Mouse (Mus musculus) limb, embryonic 15.5 days (tissue): ENCODE data around the gene Mme. TPM values are rescaled to one million over a fixed set of nuclear protein-coding genes. Genes with fewer than 3 reads are reported as not detected.
A peak's percentile ranks its signal among the peaks of the same experiment; 100 is the strongest.

Source experiments
- ATAC-seq: fragments of 200-750 bp; cut with Nextera tagmentation; 2 replicates; pipeline ENCODE4 v1.8.0; 2017; ENCODE audit warnings: low read depth, moderate TSS enrichment; ENCODE audit not compliant: insufficient number of reproducible peaks, low FRiP score, low TSS enrichment
- H3K27ac ChIP-seq: fragments of 300-500 bp; sonication (generic); 2 replicates; pipeline ENCODE4 v1.5.1; 2015; ENCODE audit warnings: moderate library complexity, mild to moderate bottlenecking, inconsistent platforms
- H3K27me3 ChIP-seq: fragments of 300-500 bp; sonication (generic); 2 replicates; pipeline ENCODE4 v1.6.1; 2015; ENCODE audit warnings: inconsistent platforms
- H3K36me3 ChIP-seq: fragments of 300-500 bp; sonication (generic); 2 replicates; pipeline ENCODE4 v1.6.1; 2015; ENCODE audit warnings: inconsistent platforms
- H3K4me1 ChIP-seq: fragments of 300-500 bp; sonication (generic); 2 replicates; pipeline ENCODE4 v1.6.1; 2015; ENCODE audit warnings: inconsistent platforms
- H3K4me2 ChIP-seq: fragments of 300-500 bp; sonication (generic); 2 replicates; pipeline ENCODE4 v1.6.1; 2015; ENCODE audit warnings: mild to moderate bottlenecking, inconsistent platforms
- H3K4me3 ChIP-seq: fragments of 300-500 bp; sonication (generic); 2 replicates; pipeline ENCODE4 v1.5.1; 2015; ENCODE audit warnings: mild to moderate bottlenecking, inconsistent platforms
- H3K9ac ChIP-seq: fragments of 300-500 bp; sonication (generic); 2 replicates; pipeline ENCODE4 v1.6.1; 2015; ENCODE audit warnings: inconsistent platforms
- H3K9me3 ChIP-seq: fragments of 300-500 bp; sonication (generic); 2 replicates; pipeline ENCODE4 v1.6.1; 2016; ENCODE audit warnings: inconsistent platforms
- WGBS: fragments of 180-500 bp; shearing (Covaris S2); methylation state at CpG from one replicate; pipeline ENCODE4 v1.1.7; 2015; 5-methylcytosine and 5-hydroxymethylcytosine counted together
- polyA plus RNA-seq: library from polyadenylated mRNA; unstranded; fragments of >200 nt; fragmentation: Nextera tagmentation; extraction: Ambion mirVana; gene quantifications from 2 replicates; pipeline ENCODE4 v1.2.1, GENCODE M21; 2015

Mme gene
- polyA plus RNA-seq, 1 experiment from 2014 or later = 42.8 TPM

DNA sequence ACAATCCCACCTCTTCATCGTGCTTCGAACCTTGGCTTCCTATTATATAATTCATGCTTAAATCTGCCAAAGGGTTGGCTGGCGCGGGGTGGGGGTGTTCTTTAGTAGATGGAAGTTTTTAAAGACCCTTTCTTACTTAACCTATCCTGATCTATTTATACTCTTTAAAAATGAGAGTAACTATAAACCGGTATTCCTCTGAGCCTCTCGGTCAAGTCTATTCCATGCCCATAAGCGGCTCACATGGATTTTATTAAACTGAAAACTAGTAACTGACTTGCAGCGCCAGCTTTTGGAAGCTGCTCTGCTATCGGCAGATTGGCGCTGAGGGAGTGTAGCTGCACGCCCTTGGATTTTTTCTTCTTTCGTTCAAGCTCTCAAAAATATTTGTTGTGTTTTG is 55.1 kb downstream of the Mme start:
- Histone ChIP-seq H3K4me3 (peak overlapping the region; percentile 78), H3K27ac (peak overlapping the region; percentile 97), H3K27me3 (no peaks in the 10 kb centered on the region), H3K9ac (no peak overlapping the region), H3K4me2 (peak overlapping the region; percentile 94), H3K4me1 (no peaks in the 10 kb centered on the region), H3K36me3 (no peaks in the 10 kb centered on the region), H3K9me3 (no peaks in the 10 kb centered on the region)
- 5% methylated on average over 12 of the region's 12 CpGs for WGBS
- ATAC-seq = no peak; the same call in 1 of the 2 replicates

DNA sequence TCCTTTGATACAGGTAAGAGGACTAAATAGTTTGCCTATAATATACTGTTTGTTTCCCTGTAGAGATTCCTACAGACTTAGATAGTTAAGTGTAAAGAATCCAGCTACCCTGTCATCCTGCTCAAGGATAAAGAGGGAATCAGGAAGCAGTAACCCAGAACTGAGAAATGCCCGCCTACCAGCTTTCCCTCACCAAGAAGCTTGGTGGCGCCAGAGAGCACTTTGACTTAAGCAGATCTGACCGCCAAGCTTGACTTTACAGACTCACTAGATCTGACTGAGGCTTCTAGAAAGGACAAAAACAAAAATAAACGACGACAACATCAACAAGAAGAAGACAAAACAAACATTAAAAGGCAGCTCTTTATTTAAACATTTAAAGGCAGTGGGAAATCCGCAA is 56.5 kb downstream of the Mme start:
- H3K9ac ChIP-seq = no peak overlapping the region
- no peaks in the 10 kb centered on the region for H3K36me3 ChIP-seq
- H3K4me1 ChIP-seq = no peaks in the 10 kb centered on the region
- H3K27ac ChIP-seq = no peak overlapping the region
- peak overlapping the region; percentile 27; the same call in 1 of the 2 replicates for H3K4me2 ChIP-seq
- peak overlapping the region; percentile 11 for H3K4me3 ChIP-seq
- ATAC-seq = no peak; the same call in 1 of the 2 replicates
- WGBS = 6% methylated on average over 6 of the region's 6 CpGs
- H3K9me3 ChIP-seq = no peaks in the 10 kb centered on the region
- no peaks in the 10 kb centered on the region for H3K27me3 ChIP-seq

DNA sequence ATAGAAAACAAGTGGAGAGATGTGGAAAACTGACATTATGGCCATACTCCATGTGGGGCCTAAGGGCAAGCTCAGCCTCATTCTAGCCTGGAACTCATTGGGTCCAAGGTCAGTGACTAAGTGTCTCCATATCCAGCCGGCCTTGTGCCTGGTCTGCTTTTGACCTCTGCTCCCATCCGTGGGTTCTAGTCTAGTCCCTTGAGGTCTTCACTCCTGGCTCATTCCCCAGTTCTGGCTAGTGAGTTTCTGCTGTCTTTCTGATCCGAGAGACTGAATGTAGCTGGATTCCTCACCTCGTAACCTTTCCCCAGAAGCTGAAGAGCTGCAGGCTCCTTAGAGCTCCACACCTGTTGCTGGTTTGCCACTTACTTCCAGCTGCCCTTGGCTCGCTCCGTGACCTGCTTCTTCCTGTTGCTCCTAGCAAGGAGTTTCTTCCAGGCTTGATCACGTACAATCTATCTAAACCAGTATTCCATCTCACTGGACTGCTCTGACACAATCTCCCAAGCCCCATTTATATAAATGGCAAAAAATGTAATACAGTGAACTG is 73.9 kb downstream of the Mme start:
- no peaks in the 10 kb centered on the region for H3K27me3 ChIP-seq
- no peak for ATAC-seq
- no peak overlapping the region for H3K4me3 ChIP-seq
- H3K36me3 ChIP-seq = no peaks in the 10 kb centered on the region
- no peaks in the 10 kb centered on the region for H3K4me1 ChIP-seq
- H3K27ac ChIP-seq = no peak overlapping the region
- WGBS = 63% methylated on average over 7 of the region's 7 CpGs
- H3K9ac ChIP-seq = no peak overlapping the region
- no peak overlapping the region for H3K4me2 ChIP-seq
- no peaks in the 10 kb centered on the region for H3K9me3 ChIP-seq

DNA sequence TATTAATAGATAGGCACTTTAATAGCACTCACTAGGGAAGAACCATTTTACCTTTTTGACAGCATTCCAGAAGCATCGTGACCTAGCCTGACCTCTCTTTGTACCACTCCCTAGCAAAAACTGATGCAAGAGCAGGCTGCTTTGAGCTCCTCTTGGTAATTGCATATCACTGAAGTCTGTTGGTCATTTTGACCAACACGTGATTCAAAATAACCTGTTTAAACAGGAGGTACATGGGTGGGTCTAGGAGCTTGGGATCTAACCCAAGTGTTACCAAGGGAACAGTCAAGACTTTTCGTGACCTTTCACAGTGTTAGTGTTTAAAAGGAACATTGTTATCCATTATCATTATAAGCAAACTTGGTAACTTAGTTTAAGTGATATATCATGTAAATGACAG is 76.2 kb downstream of the Mme start:
- WGBS = 73% methylated on average over 3 of the region's 3 CpGs
- H3K36me3 ChIP-seq = no peaks in the 10 kb centered on the region

DNA sequence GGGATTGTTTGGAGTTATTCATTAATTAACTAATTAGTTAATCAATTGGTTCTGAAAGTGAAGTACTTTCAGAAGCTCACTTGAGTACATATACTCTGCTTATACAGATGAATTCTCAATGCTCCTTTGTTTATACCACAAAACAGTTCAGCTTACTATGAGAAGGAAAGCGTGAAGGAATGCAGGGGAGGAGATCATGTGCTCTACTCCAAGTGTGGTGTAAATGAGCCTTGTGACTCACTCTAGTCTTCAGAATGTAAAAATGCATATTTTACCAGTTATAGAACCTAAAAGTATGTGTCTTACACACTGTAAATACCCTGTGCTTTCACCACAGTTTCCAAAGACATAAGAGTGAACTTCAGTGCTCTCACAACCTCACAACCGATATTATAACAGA is 84.3 kb downstream of the Mme start:
- no peak overlapping the region for H3K9ac ChIP-seq
- no peak overlapping the region for H3K27ac ChIP-seq
- no peaks in the 10 kb centered on the region for H3K4me1 ChIP-seq
- H3K4me2 ChIP-seq = no peak overlapping the region
- WGBS = 73% methylated on average over 2 of the region's 2 CpGs
- H3K4me3 ChIP-seq = no peak overlapping the region
- no peaks in the 10 kb centered on the region for H3K9me3 ChIP-seq
- no peaks in the 10 kb centered on the region for H3K36me3 ChIP-seq
- no peak for ATAC-seq
- no peaks in the 10 kb centered on the region for H3K27me3 ChIP-seq

More for the DNA sequence above, 76.2 kb downstream of the Mme start:
- Histone ChIP-seq H3K9ac (no peak overlapping the region), H3K9me3 (no peaks in the 10 kb centered on the region), H3K4me2 (no peak overlapping the region), H3K27ac (no peak overlapping the region), H3K4me3 (no peak overlapping the region), H3K27me3 (no peaks in the 10 kb centered on the region), H3K4me1 (no peaks in the 10 kb centered on the region)
- no peak for ATAC-seq

DNA sequence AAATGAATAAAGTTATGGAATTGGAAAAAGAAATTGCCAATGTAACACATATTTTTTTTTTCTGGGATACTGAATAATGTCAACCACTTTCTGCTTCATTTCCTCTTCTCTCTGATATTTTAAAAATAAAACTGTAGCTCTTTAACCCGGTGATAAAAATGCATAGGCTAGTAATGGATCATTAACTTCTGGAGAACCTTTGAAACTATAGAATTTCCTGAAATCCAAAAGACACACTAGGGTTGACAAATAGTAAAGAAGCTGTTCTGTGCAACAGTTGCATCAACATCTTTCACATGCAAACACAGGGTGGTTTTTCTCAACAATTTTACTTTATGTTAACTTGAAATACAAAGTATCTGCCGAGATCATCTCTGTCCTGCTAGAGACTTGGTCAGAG is 98.8 kb downstream of the Mme start:
- Histone ChIP-seq H3K9me3 (no peaks in the 10 kb centered on the region), H3K9ac (no peak overlapping the region), H3K27me3 (no peaks in the 10 kb centered on the region), H3K27ac (no peak overlapping the region), H3K4me3 (no peak overlapping the region), H3K36me3 (no peaks in the 10 kb centered on the region), H3K4me2 (no peak overlapping the region), H3K4me1 (peaks cover 3% of the 10 kb centered on the region; the same call in 1 of the 2 replicates)
- WGBS = 50% methylated on average over 2 of the region's 2 CpGs
- no peak for ATAC-seq

DNA sequence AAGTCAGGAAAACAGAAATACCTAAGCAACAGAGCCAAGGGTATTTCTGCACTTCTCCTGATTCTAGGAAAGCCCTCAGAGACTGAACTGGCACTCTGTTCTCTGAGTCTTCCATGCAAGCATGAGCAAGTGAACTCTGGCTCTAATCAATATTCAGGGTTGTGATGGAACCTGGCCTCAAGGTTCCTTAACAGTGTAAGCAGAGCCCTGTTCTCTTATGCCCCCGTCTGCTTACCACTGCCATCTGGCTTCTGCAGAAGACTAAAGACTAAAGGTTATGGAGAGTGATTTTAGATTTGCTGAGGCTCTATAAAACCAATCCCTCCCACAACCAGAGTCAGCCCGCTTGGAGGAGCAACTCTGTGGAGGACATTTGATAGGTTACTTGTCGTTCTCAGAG is 99.2 kb downstream of the Mme start:
- H3K4me1 ChIP-seq = peaks cover 4% of the 10 kb centered on the region; the same call in 1 of the 2 replicates
- H3K27me3 ChIP-seq = no peaks in the 10 kb centered on the region
- no peak for ATAC-seq
- no peak overlapping the region for H3K27ac ChIP-seq
- H3K9ac ChIP-seq = no peak overlapping the region
- WGBS = 54% methylated on average over 3 of the region's 3 CpGs
- H3K9me3 ChIP-seq = no peaks in the 10 kb centered on the region
- H3K4me3 ChIP-seq = no peak overlapping the region
- H3K4me2 ChIP-seq = no peak overlapping the region
- H3K36me3 ChIP-seq = no peaks in the 10 kb centered on the region

DNA sequence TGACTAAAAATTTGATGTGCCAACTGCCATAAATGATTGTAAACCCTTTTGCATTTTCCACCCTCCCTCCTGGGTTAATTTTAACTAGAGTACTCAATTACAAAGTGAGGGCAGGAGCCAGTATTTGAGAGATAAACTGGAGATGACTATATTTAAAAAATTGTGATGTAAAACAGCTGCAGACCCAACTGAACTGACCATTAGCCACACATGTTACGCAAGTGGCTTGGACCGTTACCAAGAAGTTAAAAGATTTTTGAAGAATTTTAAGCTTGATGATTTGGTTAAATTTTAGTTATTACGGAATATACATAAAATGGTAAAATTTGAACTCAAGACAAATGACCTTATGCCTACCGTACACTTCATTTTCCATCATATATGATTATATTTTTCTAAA is 100.1 kb downstream of the Mme start:
- no peaks in the 10 kb centered on the region for H3K9me3 ChIP-seq
- H3K9ac ChIP-seq = no peak overlapping the region
- no peak overlapping the region for H3K4me3 ChIP-seq
- no peaks in the 10 kb centered on the region for H3K27me3 ChIP-seq
- WGBS = 93% methylated on average over 4 of the region's 4 CpGs
- no peak overlapping the region for H3K27ac ChIP-seq
- H3K4me1 ChIP-seq = peaks cover 4% of the 10 kb centered on the region; the same call in 1 of the 2 replicates
- H3K4me2 ChIP-seq = no peak overlapping the region
- ATAC-seq = no peak
- H3K36me3 ChIP-seq = no peaks in the 10 kb centered on the region

DNA sequence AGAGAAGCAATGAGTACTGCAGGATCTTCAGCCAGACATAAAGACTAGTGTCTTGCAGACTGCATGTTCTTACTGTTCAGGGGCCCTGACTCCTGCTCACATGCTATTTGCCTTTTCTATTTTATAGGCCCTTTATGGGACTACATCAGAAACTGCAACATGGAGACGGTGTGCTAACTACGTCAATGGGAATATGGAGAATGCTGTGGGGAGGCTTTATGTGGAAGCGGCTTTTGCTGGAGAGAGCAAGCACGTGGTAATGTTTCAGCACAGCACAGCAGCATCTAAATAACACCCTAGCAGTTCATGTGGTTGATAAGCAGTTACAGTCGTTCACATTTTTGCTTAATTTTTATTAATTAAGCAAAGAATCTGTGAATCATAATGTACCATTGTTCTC is 103.7 kb downstream of the Mme start:
- H3K4me3 ChIP-seq = no peak overlapping the region
- 0 out of 2 replicates have a peak, but pooled peaks cover 7% of the 10 kb centered on the region for H3K36me3 ChIP-seq
- ATAC-seq = no peak
- no peaks in the 10 kb centered on the region for H3K9me3 ChIP-seq
- H3K27ac ChIP-seq = no peak overlapping the region
- no peak overlapping the region for H3K9ac ChIP-seq
- no peak overlapping the region for H3K4me2 ChIP-seq
- WGBS = 41% methylated on average over 5 of the region's 5 CpGs
- no peaks in the 10 kb centered on the region for H3K27me3 ChIP-seq
- H3K4me1 ChIP-seq = peaks cover 4% of the 10 kb centered on the region; the same call in 1 of the 2 replicates

DNA sequence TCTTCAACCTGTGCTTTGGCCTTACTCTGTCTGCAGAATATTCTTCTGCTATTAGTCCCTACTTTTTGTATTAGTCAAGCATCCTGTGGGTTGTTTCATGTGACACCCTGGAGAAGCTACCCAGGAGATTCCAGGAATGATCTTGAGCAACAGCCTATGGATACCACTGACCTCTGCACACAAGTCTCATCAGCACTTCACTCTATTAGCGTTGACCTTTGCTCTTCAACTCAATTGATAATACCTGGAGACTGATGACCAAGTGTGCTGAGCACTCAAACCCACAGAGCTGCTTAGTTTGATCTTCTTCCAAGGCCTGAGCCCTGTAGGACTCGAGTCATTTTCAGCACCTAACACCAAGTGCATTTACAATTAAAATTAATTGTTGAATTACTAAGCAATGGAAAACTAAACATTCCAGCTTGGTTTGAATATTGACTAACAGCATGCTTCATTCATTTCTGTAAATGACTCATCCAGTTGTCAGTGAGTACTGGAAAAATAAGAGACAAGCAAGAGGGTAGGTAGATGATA is 107.6 kb downstream of the Mme start:
- Histone ChIP-seq H3K4me3 (no peak overlapping the region), H3K9me3 (no peaks in the 10 kb centered on the region), H3K27me3 (no peaks in the 10 kb centered on the region), H3K4me1 (peaks cover 8% of the 10 kb centered on the region; the same call in 1 of the 2 replicates), H3K9ac (no peak overlapping the region), H3K4me2 (no peak overlapping the region), H3K36me3 (peaks cover 10% of the 10 kb centered on the region; the same call in 1 of the 2 replicates), H3K27ac (no peak overlapping the region)
- no peak for ATAC-seq
- 60% methylated on average over 2 of the region's 2 CpGs for WGBS

DNA sequence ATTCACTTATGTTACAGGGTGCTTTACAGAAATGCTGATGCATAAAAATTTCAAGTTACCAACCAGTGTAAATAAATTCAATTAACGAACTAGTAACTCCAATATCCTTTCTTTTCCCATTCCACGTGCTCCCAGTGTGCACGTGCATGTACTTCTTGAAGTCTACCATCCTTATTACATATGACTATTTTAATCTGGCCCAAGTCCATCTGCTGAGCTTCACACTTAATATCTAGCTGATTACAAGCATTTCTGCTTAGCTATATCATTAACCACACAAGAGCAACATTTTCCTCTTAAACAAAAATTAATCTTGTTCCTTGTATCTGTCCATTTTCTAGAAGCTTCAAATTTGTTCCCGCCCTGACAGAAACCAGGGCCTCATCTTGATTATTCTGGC is 108.9 kb downstream of the Mme start:
- 0 out of 2 replicates have a peak, but pooled peaks cover 4% of the 10 kb centered on the region for H3K4me1 ChIP-seq
- no peak overlapping the region for H3K27ac ChIP-seq
- H3K9me3 ChIP-seq = no peaks in the 10 kb centered on the region
- H3K27me3 ChIP-seq = no peaks in the 10 kb centered on the region
- H3K36me3 ChIP-seq = peaks cover 13% of the 10 kb centered on the region; the same call in 1 of the 2 replicates
- H3K4me2 ChIP-seq = no peak overlapping the region
- WGBS = 79% methylated on average over 4 of the region's 4 CpGs
- no peak overlapping the region for H3K9ac ChIP-seq
- no peak for ATAC-seq
- H3K4me3 ChIP-seq = no peak overlapping the region

DNA sequence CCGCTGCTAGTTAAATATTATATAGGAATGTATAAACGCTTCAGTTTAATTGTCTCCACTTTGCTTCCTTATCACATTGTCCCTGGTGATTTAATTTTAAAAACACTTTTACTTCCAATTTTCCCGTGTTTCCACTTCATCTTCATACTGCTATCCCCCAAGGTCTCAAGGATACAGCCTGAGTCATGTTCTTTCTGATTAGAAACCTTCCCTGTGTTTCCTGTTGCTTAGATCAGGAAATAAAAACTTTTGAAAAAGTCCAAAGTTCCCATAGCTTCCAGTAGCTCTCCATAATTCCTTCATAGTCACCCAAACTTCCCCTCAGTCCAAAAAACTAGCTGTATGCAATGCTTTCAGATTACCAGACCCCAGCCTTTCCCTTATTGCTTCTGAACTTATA is 109.4 kb downstream of the Mme start:
- H3K36me3 ChIP-seq = peaks cover 13% of the 10 kb centered on the region; the same call in 1 of the 2 replicates
- WGBS = 70% methylated on average over 3 of the region's 3 CpGs

More for the DNA sequence above, 109.4 kb downstream of the Mme start:
- no peak overlapping the region for H3K4me3 ChIP-seq
- H3K9me3 ChIP-seq = no peaks in the 10 kb centered on the region
- no peaks in the 10 kb centered on the region for H3K27me3 ChIP-seq
- 0 out of 2 replicates have a peak, but pooled peaks cover 4% of the 10 kb centered on the region for H3K4me1 ChIP-seq
- no peak for ATAC-seq
- no peak overlapping the region for H3K27ac ChIP-seq
- no peak overlapping the region for H3K4me2 ChIP-seq
- H3K9ac ChIP-seq = no peak overlapping the region
